Mouse (Mus musculus) kidney, adult 2 months (tissue): ENCODE data around the gene Serpina6. TPM values are rescaled to one million over a fixed set of nuclear protein-coding genes. Genes with fewer than 3 reads are reported as not detected.

Source experiments
- DNase-seq: peaks from one replicate; pipeline ENCODE4 v3.0.0; 2021
- H3K27ac ChIP-seq: fragments of 200-500 bp; 2 replicates; pipeline ENCODE4 v1.5.1; 2012; ENCODE audit warnings: low read depth, low read length, control low read depth, inconsistent platforms; ENCODE audit not compliant: insufficient read depth
- H3K27me3 ChIP-seq: fragments of 200-500 bp; replicated peaks from 2 replicates; pipeline ENCODE4 v1.6.1; 2012; ENCODE audit warnings: mild to moderate bottlenecking, moderate library complexity, low read length, inconsistent platforms; ENCODE audit not compliant: control insufficient read depth, insufficient read depth
- H3K36me3 ChIP-seq: fragments of 200-500 bp; 2 replicates; pipeline ENCODE4 v1.6.1; 2012; ENCODE audit warnings: mild to moderate bottlenecking, moderate library complexity, low read length, inconsistent platforms; ENCODE audit not compliant: control insufficient read depth, insufficient read depth
- H3K4me1 ChIP-seq: fragments of 200-500 bp; 2 replicates; pipeline ENCODE4 v1.6.1; 2011; ENCODE audit warnings: low read length; ENCODE audit not compliant: control insufficient read depth, insufficient read depth
- H3K4me3 ChIP-seq: fragments of 200-500 bp; 2 replicates; pipeline ENCODE4 v1.5.1; 2011; ENCODE audit warnings: mild to moderate bottlenecking, low read depth, low read length, control low read depth; ENCODE audit not compliant: insufficient read depth
- CTCF ChIP-seq: fragments of 200-500 bp; conservative IDR thresholded peaks from 2 replicates; pipeline ENCODE4 v1.5.1; 2011; ENCODE audit warnings: low read depth, mild to moderate bottlenecking, control low read depth, low read length, moderate library complexity, mixed read lengths; ENCODE audit not compliant: insufficient read depth, insufficient read length
- POLR2A ChIP-seq: fragments of 200-500 bp; IDR thresholded peaks from one replicate; pipeline ENCODE4 v1.6.1; 2011; ENCODE audit warnings: low read depth, low read length, control low read depth
- WGBS: fragments of 180-500 bp; shearing (Covaris S2); methylation state at CpG from one replicate; pipeline ENCODE4 v1.1.7; 2018; 5-methylcytosine and 5-hydroxymethylcytosine counted together
- polyA plus RNA-seq: library from polyadenylated mRNA; depleted of rRNA; stranded (reverse); fragments of >200 nt; gene quantifications from 2 replicates; pipeline ENCODE4 v1.2.3, GENCODE M21; 2012

The Serpina6 gene
- polyA plus RNA-seq, 1 experiment = 0.58 TPM

- Histone ChIP-seq H3K4me1 (no peaks in the 10 kb centered on the region), H3K4me3 (no peak overlapping the region), H3K27ac (no peak overlapping the region), H3K27me3 (no peaks in the 10 kb centered on the region), H3K36me3 (no peaks in the 10 kb centered on the region)
- no peak for TF ChIP-seq POLR2A
- WGBS = 90% methylated on average over 7 of the region's 7 CpGs
- DNase-seq = no peak
These were observed 1.6 kb downstream of the Serpina6 start for GRCm38 (mm10) chr12:103655123-103656044.

- WGBS = 92% methylated on average over 2 of the region's 2 CpGs
- H3K4me3 ChIP-seq = no peak overlapping the region
- H3K27ac ChIP-seq = no peak overlapping the region
- H3K4me1 ChIP-seq = no peaks in the 10 kb centered on the region
- DNase-seq = no peak
- H3K27me3 ChIP-seq = no peaks in the 10 kb centered on the region
- no peaks in the 10 kb centered on the region for H3K36me3 ChIP-seq
- no peak for TF ChIP-seq POLR2A
- no peak for TF ChIP-seq CTCF
These were observed 3.2 kb downstream of the Serpina6 start for GRCm38 (mm10) chr12:103653836-103654235.

- DNase-seq = no peak
- WGBS = 63% methylated on average over 2 of the region's 2 CpGs
- no peak overlapping the region for H3K4me3 ChIP-seq
- TF ChIP-seq POLR2A = no peak
- TF ChIP-seq CTCF = no peak
- no peaks in the 10 kb centered on the region for H3K27me3 ChIP-seq
- no peak overlapping the region for H3K27ac ChIP-seq
- no peaks in the 10 kb centered on the region for H3K36me3 ChIP-seq
- H3K4me1 ChIP-seq = no peaks in the 10 kb centered on the region
These were observed 10.7 kb downstream of the Serpina6 start for GRCm38 (mm10) chr12:103646314-103646713.

GRCm38 (mm10) chr12:103644601-103645000 lies 12.4 kb downstream of the Serpina6 start:
- WGBS = 23% methylated on average over 5 of the region's 5 CpGs
- DNase-seq = no peak
- TF ChIP-seq POLR2A = no peak
- TF ChIP-seq CTCF = no peak
- Histone ChIP-seq H3K27me3 (no peaks in the 10 kb centered on the region), H3K27ac (no peak overlapping the region), H3K36me3 (no peaks in the 10 kb centered on the region), H3K4me1 (no peaks in the 10 kb centered on the region), H3K4me3 (no peak overlapping the region)

- H3K27me3 ChIP-seq = no peaks in the 10 kb centered on the region
- H3K36me3 ChIP-seq = no peaks in the 10 kb centered on the region
- 83% methylated on average over 3 of the region's 3 CpGs for WGBS
- DNase-seq = no peak
- H3K27ac ChIP-seq = no peak overlapping the region
- H3K4me3 ChIP-seq = no peak overlapping the region
- TF ChIP-seq POLR2A (no peak), CTCF (no peak)
- no peaks in the 10 kb centered on the region for H3K4me1 ChIP-seq
These were observed 13.2 kb downstream of the Serpina6 start for GRCm38 (mm10) chr12:103643818-103644217.

- H3K36me3 ChIP-seq = no peaks in the 10 kb centered on the region
- H3K4me3 ChIP-seq = no peak overlapping the region
- TF ChIP-seq CTCF (peak; percentile 91), POLR2A (no peak)
- DNase-seq = peak; percentile 77
- no peak overlapping the region for H3K27ac ChIP-seq
- no peaks in the 10 kb centered on the region for H3K4me1 ChIP-seq
- WGBS = 0% methylated on average over 2 of the region's 2 CpGs
- H3K27me3 ChIP-seq = no peaks in the 10 kb centered on the region
These were observed 13.7 kb downstream of the Serpina6 start for GRCm38 (mm10) chr12:103643336-103643735.

GRCm38 (mm10) chr12:103635846-103636245 lies 21.2 kb downstream of the Serpina6 start:
- Histone ChIP-seq H3K36me3 (no peaks in the 10 kb centered on the region), H3K27ac (no peak overlapping the region), H3K4me3 (no peak overlapping the region), H3K27me3 (no peaks in the 10 kb centered on the region), H3K4me1 (no peaks in the 10 kb centered on the region)
- 78% methylated on average over 2 of the region's 2 CpGs for WGBS
- DNase-seq = no peak
- no peak for TF ChIP-seq POLR2A

- Histone ChIP-seq H3K36me3 (no peaks in the 10 kb centered on the region), H3K4me3 (no peak overlapping the region), H3K27me3 (no peaks in the 10 kb centered on the region), H3K27ac (no peak overlapping the region), H3K4me1 (no peaks in the 10 kb centered on the region)
- no peak for DNase-seq
- 83% methylated on average over 2 of the region's 2 CpGs for WGBS
- TF ChIP-seq CTCF (no peak), POLR2A (no peak)
These were observed 22.6 kb downstream of the Serpina6 start for GRCm38 (mm10) chr12:103634430-103634829.
